In the genomic region with DNA sequence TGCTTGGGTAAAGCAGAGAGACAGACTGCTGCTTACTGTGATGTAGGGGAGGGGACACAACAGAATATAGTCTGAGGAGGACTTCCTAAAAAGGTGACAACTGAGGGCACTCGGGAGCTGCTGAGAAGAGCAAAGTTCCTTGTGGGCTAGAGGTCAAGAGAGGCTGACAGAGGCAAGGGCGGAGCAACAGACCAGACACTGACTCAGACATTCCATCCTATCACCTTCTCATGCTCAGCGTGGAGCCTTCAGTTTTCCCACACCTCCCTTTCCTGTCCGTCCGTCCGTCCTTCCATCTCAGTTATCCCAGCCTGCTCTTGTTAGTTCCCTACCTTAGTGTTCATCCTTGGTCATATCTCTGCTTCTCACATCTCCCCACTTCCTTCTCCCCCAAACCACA, we compare ENCODE assay signal across 29 mouse cellular contexts. TPM values are rescaled to one million over a fixed set of nuclear protein-coding genes. Genes with fewer than 3 reads are reported as not detected.
DNase-seq lines count a peak whose midpoint lies in the region; ATAC-seq and TF ChIP-seq lines count a peak whose summit lies in the region.
"Had no signal": no experiment of that assay in that cellular context is flagged by ENCODE, and none has a peak within 500 bp of the region (broad histone marks: within the 10 kb centered on the region; RNA-seq: fewer than 3 reads in every experiment).

No protein-coding gene starts in this region.

- DNase-seq in 3T3-L1 (ENCODE audit: low read depth, low spot score) (peak; percentile 59), CH12.LX (ENCODE audit: extremely low read depth) (no peak)
- DNase-seq in left cerebral cortex, adult 9 months (ENCODE audit: low spot score in 2 of 2): no peak
- DNase-seq in B cell, adult 2 months: no peak
- DNase-seq in stomach, postnatal 0 days (ENCODE audit: low spot score): no peak
- DNase-seq: adrenal gland, adult 8-10 months; adrenal gland, postnatal 14 days; adrenal gland, postnatal 36 days; cerebellum, adult 11-12 months; cerebellum, adult 2 months; cerebellum, adult 9-10 months; cerebellum, postnatal 10 days; cerebellum, postnatal 25 days; embryo, embryonic 11 days had no signal

- no peak for TF ChIP-seq EP300 in CH12.LX (IDR thresholded peaks at IDR 0.05; ENCODE audit: low read length)
- no peak for TF ChIP-seq EP300 in stomach, postnatal 0 days (optimal IDR thresholded peaks at IDR 0.05)

- no peak overlapping the region for H3ac ChIP-seq in myocyte (ENCODE audit: control insufficient read depth, insufficient read length)

- in situ Hi-C loops in CH12.LX (cut with MboI; ENCODE audit: low pct_ligation_motif_present, low pct_unique_long_range_greater_than_20kb, low sequenced_read_pairs): no loop called here

- no peak overlapping the region for H3K9ac ChIP-seq in CH12.LX (ENCODE audit: insufficient read depth, low read depth)
- H3K9ac ChIP-seq in stomach, postnatal 0 days (ENCODE audit: low read length): no peak overlapping the region
- H3K9ac ChIP-seq: embryonic facial prominence, embryonic 13.5 days; embryonic facial prominence, embryonic 15.5 days; forebrain, embryonic 12.5 days had no signal

- TF ChIP-seq RAD21 in CH12.LX (IDR thresholded peaks at IDR 0.05; ENCODE audit: low read depth, low read length): no peak

- H3K27ac ChIP-seq in CH12.LX (ENCODE audit: insufficient read depth, low read depth): no peak overlapping the region
- no peak overlapping the region for H3K27ac ChIP-seq in stomach, postnatal 0 days (replicated peaks)
- H3K27ac ChIP-seq: embryonic facial prominence, embryonic 13.5 days; embryonic facial prominence, embryonic 15.5 days; forebrain, embryonic 10.5 days; forebrain, embryonic 12.5 days had no signal

- H3K4me1 ChIP-seq in megakaryocyte, embryonic 14.5 days: peaks cover 26% of the 10 kb centered on the region
- 0 out of 4 replicates have a peak, but pooled peaks cover 0 to 2% of the 10 kb centered on the region in 2 experiments for H3K4me1 ChIP-seq in CH12.LX (ENCODE audit: control insufficient read depth in 1 of 2, insufficient read depth in 2 of 2)
- no peaks in the 10 kb centered on the region for H3K4me1 ChIP-seq in stomach, postnatal 0 days (replicated peaks; ENCODE audit: control insufficient read depth, insufficient read depth)

- H3K27me3 ChIP-seq in megakaryocyte, embryonic 14.5 days (replicated peaks): peaks cover 78% of the 10 kb centered on the region
- peaks cover 80% of the 10 kb centered on the region for H3K27me3 ChIP-seq in CH12.LX (replicated peaks)
- H3K27me3 ChIP-seq in myocyte (ENCODE audit: control insufficient read depth, insufficient read depth, insufficient read length): no peaks in the 10 kb centered on the region
- H3K27me3 ChIP-seq in stomach, postnatal 0 days (ENCODE audit: control insufficient read depth, insufficient read depth, low read length): no peaks in the 10 kb centered on the region
- H3K27me3 ChIP-seq: embryonic facial prominence, embryonic 13.5 days; embryonic facial prominence, embryonic 15.5 days; Patski had no signal

- no peaks in the 10 kb centered on the region for H3K79me2 ChIP-seq in CH12.LX (replicated peaks; ENCODE audit: control insufficient read depth, extremely low read depth, insufficient read depth, poor library complexity, severe bottlenecking)
- H3K79me2 ChIP-seq in myocyte (ENCODE audit: control insufficient read depth, insufficient read depth): no peaks in the 10 kb centered on the region

- no peaks in the 10 kb centered on the region for H3K36me3 ChIP-seq in megakaryocyte, embryonic 14.5 days (replicated peaks; ENCODE audit: low read length)
- H3K36me3 ChIP-seq in CH12.LX (replicated peaks in 1 of 2; ENCODE audit: control insufficient read depth in 1 of 2, insufficient read depth in 1 of 2, low read length in 1 of 2) (no peaks in the 10 kb centered on the region), myocyte (ENCODE audit: control insufficient read depth, insufficient read depth) (no peaks in the 10 kb centered on the region)
- no peaks in the 10 kb centered on the region for H3K36me3 ChIP-seq in stomach, postnatal 0 days (ENCODE audit: control insufficient read depth, insufficient read depth, low read length)
- H3K36me3 ChIP-seq: embryonic facial prominence, embryonic 13.5 days; embryonic facial prominence, embryonic 15.5 days; forebrain, embryonic 10.5 days; forebrain, embryonic 12.5 days; G1E had no signal

- dilution Hi-C loops in CH12.LX (cut with MboI; ENCODE audit: extremely low pct_ligation_motif_present, extremely low pct_unique_long_range_greater_than_20kb, low sequenced_read_pairs): no loop called here

- peak overlapping the region; percentile 38 for H3K4me3 ChIP-seq in megakaryocyte, embryonic 14.5 days (replicated peaks)
- H3K4me3 ChIP-seq in CH12.LX (replicated peaks in 1 of 3; ENCODE audit: low read depth in 2 of 3, low read length in 2 of 3, poor library complexity in 1 of 3) (no peak overlapping the region), myocyte (no peak overlapping the region)
- H3K4me3 ChIP-seq in stomach, postnatal 0 days (ENCODE audit: low read depth, low read length): no peak overlapping the region
- H3K4me3 ChIP-seq: embryonic facial prominence, embryonic 13.5 days; embryonic facial prominence, embryonic 15.5 days; erythroblast, embryonic 14.5 days; forebrain, embryonic 10.5 days; forebrain, embryonic 12.5 days had no signal

- no peak for TF ChIP-seq CTCF in CH12.LX (conservative IDR thresholded peaks at IDR 0.05 in 1 of 2, IDR thresholded peaks at IDR 0.05 in 1 of 2; ENCODE audit: low read depth in 2 of 2, low read length in 2 of 2)
- TF ChIP-seq CTCF in stomach, postnatal 0 days (IDR thresholded peaks at IDR 0.05; ENCODE audit: low read depth): no peak

- WGBS in stomach, postnatal 0 days: 65% methylated on average over 6 of the region's 6 CpGs

- TF ChIP-seq POLR2A in CH12.LX (IDR thresholded peaks at IDR 0.05; ENCODE audit: low read depth, low read length) (no peak), myocyte (IDR thresholded peaks at IDR 0.05; ENCODE audit: insufficient read length, low read depth) (no peak)

- no peak overlapping the region; the same call in 1 of the 2 replicates for H3K4me2 ChIP-seq in CH12.LX (ENCODE audit: insufficient read depth, low read depth, poor library complexity, severe bottlenecking)
- H3K4me2 ChIP-seq in myocyte (ENCODE audit: low read depth): peak overlapping the region; percentile 45
- no peak overlapping the region for H3K4me2 ChIP-seq in stomach, postnatal 0 days (replicated peaks; ENCODE audit: low read depth)
- H3K4me2 ChIP-seq: embryonic facial prominence, embryonic 13.5 days; embryonic facial prominence, embryonic 15.5 days; forebrain, embryonic 12.5 days had no signal

- H3K9me3 ChIP-seq in megakaryocyte, embryonic 14.5 days: no peaks in the 10 kb centered on the region
- no peaks in the 10 kb centered on the region for H3K9me3 ChIP-seq in CH12.LX (replicated peaks; ENCODE audit: low read length)
- H3K9me3 ChIP-seq in stomach, postnatal 0 days (ENCODE audit: control insufficient read depth, low read length): no peaks in the 10 kb centered on the region
- H3K9me3 ChIP-seq: embryonic facial prominence, embryonic 13.5 days; embryonic facial prominence, embryonic 15.5 days; forebrain, embryonic 10.5 days; forebrain, embryonic 12.5 days; G1E had no signal

- no peak for ATAC-seq in megakaryocyte, adult 5-6 weeks (ENCODE audit: poor library complexity, severe bottlenecking)
- ATAC-seq in stomach, postnatal 0 days (ENCODE audit: low FRiP score, low TSS enrichment): no peak
- ATAC-seq: activated CD4-positive, CD25-positive, alpha-beta regulatory T cell, adult 4 months; forebrain, embryonic 14.5 days; forebrain, embryonic 16.5 days; Patski had no signal

RNA-seq across cellular contexts. Expression of a gene that starts 22.9 kb away (rescaled TPM):
- not detected in 2 replicates for polyA plus RNA-seq in megakaryocyte, embryonic 14.5 days (2012; ENCODE audit: insufficient read depth, low replicate concordance)
- total RNA-seq in megakaryocyte, adult 5-6 weeks (2015): not detected in 2 replicates
- not detected in 2 replicates for total RNA-seq in megakaryocyte, adult 5-6 weeks (2017)
- not detected in 2 replicates for total RNA-seq in CH12.LX (2012; rRNA removed)
- total RNA-seq in CH12.LX (2014; rRNA removed): not detected in 2 replicates
- not detected in 2 replicates for polyA plus RNA-seq in CH12.LX (2012; ENCODE audit: insufficient read length, low read depth)
- 1.9 TPM for polyA plus RNA-seq in myocyte (2012; fragmentation: generic; extraction: Trizol)
- 1.5 and 2.0 TPM in 2 replicates for polyA plus RNA-seq in stomach, postnatal 0 days (2015; fragmentation: Nextera tagmentation; extraction: Ambion mirVana)
- total RNA-seq: adrenal gland, adult 18-20 months; adrenal gland, postnatal 14 days; adrenal gland, postnatal 36 days; G1E had no signal
- polyA plus RNA-seq: activated CD4-positive, CD25-positive, alpha-beta regulatory T cell, adult 4 months; embryonic facial prominence, embryonic 11.5 days; erythroblast, embryonic 14.5 days; forebrain, embryonic 10.5 days; forebrain, embryonic 12.5 days; forebrain, embryonic 14.5 days; forebrain, embryonic 16.5 days; G1E; Patski had no signal

RNA-seq across cellular contexts. Expression of a gene that starts 24.1 kb away (rescaled TPM):
- 0.34 TPM in 1 of 2 replicates, not detected in the other for polyA plus RNA-seq in megakaryocyte, embryonic 14.5 days (2012; ENCODE audit: insufficient read depth, low replicate concordance)
- total RNA-seq in megakaryocyte, adult 5-6 weeks (2015): not detected in 2 replicates
- total RNA-seq in megakaryocyte, adult 5-6 weeks (2017): not detected in 2 replicates
- 0.25 and 0.34 TPM in 2 replicates for total RNA-seq in CH12.LX (2012; rRNA removed)
- total RNA-seq in CH12.LX (2014; rRNA removed): not detected in 2 replicates
- 0.11 TPM in 1 of 2 replicates, not detected in the other for polyA plus RNA-seq in CH12.LX (2012; ENCODE audit: insufficient read length, low read depth)
- polyA plus RNA-seq in myocyte (2012; fragmentation: generic; extraction: Trizol): 0.01 TPM
- 0.16 and 0.19 TPM in 2 replicates for polyA plus RNA-seq in stomach, postnatal 0 days (2015; fragmentation: Nextera tagmentation; extraction: Ambion mirVana)
- polyA plus RNA-seq: activated CD4-positive, CD25-positive, alpha-beta regulatory T cell, adult 4 months; erythroblast, embryonic 14.5 days had no signal

RNA-seq across cellular contexts. Expression of a gene that starts 37.8 kb away (rescaled TPM):
- not detected in 2 replicates for polyA plus RNA-seq in megakaryocyte, embryonic 14.5 days (2012; ENCODE audit: insufficient read depth, low replicate concordance)
- not detected in 2 replicates for total RNA-seq in megakaryocyte, adult 5-6 weeks (2015)
- not detected in 2 replicates for total RNA-seq in megakaryocyte, adult 5-6 weeks (2017)
- total RNA-seq in CH12.LX (2012; rRNA removed): not detected in 2 replicates
- total RNA-seq in CH12.LX (2014; rRNA removed): not detected in 2 replicates
- not detected in 2 replicates for polyA plus RNA-seq in CH12.LX (2012; ENCODE audit: insufficient read length, low read depth)
- polyA plus RNA-seq in myocyte (2012; fragmentation: generic; extraction: Trizol): 70.4 TPM
- 0.42 and 0.46 TPM in 2 replicates for polyA plus RNA-seq in stomach, postnatal 0 days (2015; fragmentation: Nextera tagmentation; extraction: Ambion mirVana)
- total RNA-seq: adrenal gland, postnatal 14 days; G1E had no signal
- polyA plus RNA-seq: activated CD4-positive, CD25-positive, alpha-beta regulatory T cell, adult 4 months; erythroblast, embryonic 14.5 days; G1E; Patski had no signal

RNA-seq across cellular contexts. Expression of a gene that starts 43.0 kb away (rescaled TPM):
- polyA plus RNA-seq in megakaryocyte, embryonic 14.5 days (2012; ENCODE audit: insufficient read depth, low replicate concordance): 42.4 and 57.7 TPM in 2 replicates
- total RNA-seq in megakaryocyte, adult 5-6 weeks (2015): 64.0 and 80.3 TPM in 2 replicates
- total RNA-seq in megakaryocyte, adult 5-6 weeks (2017): 9.5 and 13.5 TPM in 2 replicates
- total RNA-seq in CH12.LX (2012; rRNA removed) (118 and 132 TPM in 2 replicates), CH12.LX (2014; rRNA removed) (90.6 and 93.2 TPM in 2 replicates)
- polyA plus RNA-seq in CH12.LX (2012; ENCODE audit: insufficient read length, low read depth) (75.4 and 79.3 TPM in 2 replicates), myocyte (2012; fragmentation: generic; extraction: Trizol) (115 TPM)
- polyA plus RNA-seq in stomach, postnatal 0 days (2015; fragmentation: Nextera tagmentation; extraction: Ambion mirVana): 631 and 679 TPM in 2 replicates

RNA-seq across cellular contexts. Expression of a gene that starts 56.1 kb away (rescaled TPM):
- 1.9 and 2.9 TPM in 2 replicates for polyA plus RNA-seq in megakaryocyte, embryonic 14.5 days (2012; ENCODE audit: insufficient read depth, low replicate concordance)
- total RNA-seq in megakaryocyte, adult 5-6 weeks (2015): not detected in 2 replicates
- not detected in 2 replicates for total RNA-seq in megakaryocyte, adult 5-6 weeks (2017)
- 0.13 and 0.84 TPM in 2 replicates for total RNA-seq in CH12.LX (2012; rRNA removed)
- 0.07 and 0.30 TPM in 2 replicates for total RNA-seq in CH12.LX (2014; rRNA removed)
- 0.20 and 0.34 TPM in 2 replicates for polyA plus RNA-seq in CH12.LX (2012; ENCODE audit: insufficient read length, low read depth)
- 47.0 TPM for polyA plus RNA-seq in myocyte (2012; fragmentation: generic; extraction: Trizol)
- polyA plus RNA-seq in stomach, postnatal 0 days (2015; fragmentation: Nextera tagmentation; extraction: Ambion mirVana): 8.0 and 10.5 TPM in 2 replicates
- polyA plus RNA-seq: activated CD4-positive, CD25-positive, alpha-beta regulatory T cell, adult 4 months had no signal

Comparison
In these comparisons a context has a peak if more than half of its experiments do, and no peak if none do; other contexts are left out.
1. RNA of a gene that starts 37.8 kb away (polyA plus RNA-seq): 70.4 TPM in myocyte (single experiment); 0.42 to 0.46 TPM in stomach, postnatal 0 days, not detected in megakaryocyte, embryonic 14.5 days and not detected in CH12.LX; every median in the first group is over 10 times any median in the second.